Mouse (Mus musculus) MEL (cell line): ENCODE data around the gene Gtpbp2. TPM values are rescaled to one million over a fixed set of nuclear protein-coding genes. Genes with fewer than 3 reads are reported as not detected.

Experiments
- DNase-seq: peaks from one replicate; pipeline ENCODE4 v3.0.0; 2011; ENCODE audit warnings: low read depth, low spot score
- H3K27ac ChIP-seq: 2 replicates; pipeline ENCODE4 v1.5.1; 2012; ENCODE audit warnings: low read depth, mild to moderate bottlenecking, control low read depth, low read length, moderate library complexity; ENCODE audit not compliant: control insufficient read depth
- H3K27me3 ChIP-seq, 2 experiments: fragments of 150-350 bp in 1 of 2; sonication (generic) in 1 of 2; 2 replicates each; pipeline ENCODE4 v1.6.1; 2012; ENCODE audit warnings: low read length in 2 of 2, mild to moderate bottlenecking in 2 of 2, improper control_type of control experiment in 1 of 2, moderate library complexity in 1 of 2; ENCODE audit not compliant: insufficient read depth in 2 of 2, control insufficient read depth in 1 of 2
- H3K36me3 ChIP-seq, 2 experiments: 2 replicates each; pipeline ENCODE4 v1.6.1; 2012 to 2014; ENCODE audit warnings: low read length in 2 of 2, improper control_type of control experiment in 1 of 2, inconsistent platforms in 1 of 2, mild to moderate bottlenecking in 1 of 2; ENCODE audit not compliant: insufficient read depth in 2 of 2, control insufficient read depth in 1 of 2
- H3K4me1 ChIP-seq, 2 experiments: fragments of 150-350 bp in 1 of 2; sonication (generic) in 1 of 2; 2 replicates each; pipeline ENCODE4 v1.6.1; 2012; ENCODE audit warnings: low read length in 2 of 2, improper control_type of control experiment in 1 of 2, mild to moderate bottlenecking in 1 of 2; ENCODE audit not compliant: insufficient read depth in 2 of 2, control insufficient read depth in 1 of 2
- H3K4me3 ChIP-seq, 2 experiments: fragments of 150-350 bp in 1 of 2; sonication (generic) in 1 of 2; 2 replicates each; pipeline ENCODE4 v1.5.1; 2012; ENCODE audit warnings: low read depth in 2 of 2, low read length in 2 of 2, mild to moderate bottlenecking in 2 of 2, moderate library complexity in 2 of 2, control low read depth in 1 of 2, improper control_type of control experiment in 1 of 2; ENCODE audit not compliant: control insufficient read depth in 1 of 2, insufficient read depth in 1 of 2
- H3K79me2 ChIP-seq: 2 replicates; pipeline ENCODE4 v1.6.1; 2012; ENCODE audit warnings: mild to moderate bottlenecking, low read length, moderate library complexity; ENCODE audit not compliant: control insufficient read depth, poor library complexity, insufficient read depth
- H3K9ac ChIP-seq: 2 replicates; pipeline ENCODE4 v1.6.1; 2012; ENCODE audit warnings: low read depth, mild to moderate bottlenecking, control low read depth, low read length, moderate library complexity; ENCODE audit not compliant: control insufficient read depth, poor library complexity, severe bottlenecking
- H3K9me3 ChIP-seq: fragments of 150-350 bp; sonication (generic); replicated peaks from 2 replicates; pipeline ENCODE4 v1.6.1; 2012; ENCODE audit warnings: mild to moderate bottlenecking, low read length, improper control_type of control experiment, moderate library complexity; ENCODE audit not compliant: insufficient read depth
- BHLHE40 ChIP-seq: IDR thresholded peaks from 2 replicates; pipeline ENCODE4 v1.6.1; 2012; ENCODE audit warnings: low read depth, mild to moderate bottlenecking, inconsistent platforms, low read length, improper control_type of control experiment, borderline replicate concordance
- CHD1 ChIP-seq: IDR thresholded peaks from 2 replicates; pipeline ENCODE4 v1.6.1; 2012; ENCODE audit warnings: low read depth, mild to moderate bottlenecking, inconsistent platforms, low read length, improper control_type of control experiment
- CTCF ChIP-seq, 3 experiments: IDR thresholded peaks in 2 of 3; conservative IDR thresholded peaks in 1 of 3; 2 replicates each; pipeline ENCODE4 v1.5.1; 2011 to 2012; ENCODE audit warnings: low read length in 3 of 3, low read depth in 2 of 3, mild to moderate bottlenecking in 2 of 3, improper control_type of control experiment in 1 of 3, inconsistent platforms in 1 of 3, mixed read lengths in 1 of 3, moderate library complexity in 1 of 3; ENCODE audit not compliant: control insufficient read depth in 1 of 3, insufficient read depth in 1 of 3, poor library complexity in 1 of 3, severe bottlenecking in 1 of 3
- E2F4 ChIP-seq: IDR thresholded peaks from 2 replicates; pipeline ENCODE4 v1.6.1; 2011; ENCODE audit warnings: low read depth, low read length, improper control_type of control experiment, borderline replicate concordance
- EP300 ChIP-seq, 2 experiments: IDR thresholded peaks; 2 replicates each; pipeline ENCODE4 v1.6.1; 2011; ENCODE audit warnings: improper control_type of control experiment in 2 of 2, low read length in 2 of 2, low read depth in 1 of 2, mild to moderate bottlenecking in 1 of 2
- GATA1 ChIP-seq: IDR thresholded peaks from 2 replicates; pipeline ENCODE4 v1.6.1; 2011; ENCODE audit warnings: low read depth, low read length, improper control_type of control experiment
- HCFC1 ChIP-seq: IDR thresholded peaks from 2 replicates; pipeline ENCODE4 v1.6.1; 2012; ENCODE audit warnings: low read depth, mild to moderate bottlenecking, inconsistent platforms, low read length, improper control_type of control experiment, moderate library complexity
- MAX ChIP-seq: IDR thresholded peaks from 2 replicates; pipeline ENCODE4 v1.6.1; 2011; ENCODE audit warnings: low read length, improper control_type of control experiment
- MXI1 ChIP-seq: IDR thresholded peaks from 2 replicates; pipeline ENCODE4 v1.6.1; 2011; ENCODE audit warnings: mild to moderate bottlenecking, low read depth, low read length, improper control_type of control experiment
- MYB ChIP-seq: IDR thresholded peaks from 2 replicates; pipeline ENCODE4 v1.6.1; 2011; ENCODE audit warnings: mild to moderate bottlenecking, low read depth, low read length, improper control_type of control experiment
- MYC ChIP-seq: IDR thresholded peaks from 2 replicates; pipeline ENCODE4 v1.6.1; 2011; ENCODE audit warnings: low read depth, mild to moderate bottlenecking, low read length, improper control_type of control experiment, moderate library complexity
- NELFE ChIP-seq: IDR thresholded peaks from 2 replicates; pipeline ENCODE4 v1.6.1; 2011; ENCODE audit warnings: low read depth, low read length, improper control_type of control experiment
- NRF1 ChIP-seq: IDR thresholded peaks from 2 replicates; pipeline ENCODE4 v1.6.1; 2014; ENCODE audit warnings: low read depth, mild to moderate bottlenecking, inconsistent platforms, low read length, improper control_type of control experiment, moderate library complexity; ENCODE audit not compliant: poor library complexity, insufficient read depth, severe bottlenecking
- POLR2AphosphoS2 ChIP-seq: IDR thresholded peaks from 2 replicates; pipeline ENCODE4 v1.6.1; 2011; ENCODE audit warnings: low read length, improper control_type of control experiment
- POLR2AphosphoS5 ChIP-seq: IDR thresholded peaks from 2 replicates; pipeline ENCODE4 v1.6.1; 2012; ENCODE audit warnings: low read depth, borderline replicate concordance, mild to moderate bottlenecking, inconsistent platforms, low read length, moderate library complexity, mixed read lengths
- SIN3A ChIP-seq: IDR thresholded peaks from 2 replicates; pipeline ENCODE4 v1.6.1; 2012; ENCODE audit warnings: low read length, improper control_type of control experiment, inconsistent platforms
- SMC3 ChIP-seq: IDR thresholded peaks from 2 replicates; pipeline ENCODE4 v1.6.1; 2011; ENCODE audit warnings: low read depth, low read length, improper control_type of control experiment
- TAL1 ChIP-seq: IDR thresholded peaks from 2 replicates; pipeline ENCODE4 v1.6.1; 2012; ENCODE audit warnings: mild to moderate bottlenecking, inconsistent platforms, low read length, moderate library complexity, mixed read lengths
- TCF12 ChIP-seq: IDR thresholded peaks from 2 replicates; pipeline ENCODE4 v1.6.1; 2014; ENCODE audit warnings: low read depth, mild to moderate bottlenecking, inconsistent platforms, low read length, improper control_type of control experiment, moderate library complexity
- UBTF ChIP-seq: IDR thresholded peaks from 2 replicates; pipeline ENCODE4 v1.6.1; 2012; ENCODE audit warnings: low read depth, mild to moderate bottlenecking, inconsistent platforms, low read length, improper control_type of control experiment, moderate library complexity, borderline replicate concordance; ENCODE audit not compliant: insufficient read depth
- USF2 ChIP-seq, 2 experiments: IDR thresholded peaks; 2 replicates each; pipeline ENCODE4 v1.6.1; 2011 to 2012; ENCODE audit warnings: improper control_type of control experiment in 2 of 2, low read length in 2 of 2, borderline replicate concordance in 1 of 2, inconsistent platforms in 1 of 2, low read depth in 1 of 2, mild to moderate bottlenecking in 1 of 2; ENCODE audit not compliant: insufficient read depth in 1 of 2
- ZC3H11A ChIP-seq: IDR thresholded peaks from 2 replicates; pipeline ENCODE4 v1.6.1; 2012; ENCODE audit warnings: low read depth, mild to moderate bottlenecking, inconsistent platforms, low read length, improper control_type of control experiment
- ZKSCAN1 ChIP-seq: IDR thresholded peaks from 2 replicates; pipeline ENCODE4 v1.6.1; 2012; ENCODE audit warnings: low read depth, mild to moderate bottlenecking, inconsistent platforms, low read length, improper control_type of control experiment, moderate library complexity
- ZMIZ1 ChIP-seq: IDR thresholded peaks from 2 replicates; pipeline ENCODE4 v1.6.1; 2012; ENCODE audit warnings: low read depth, mild to moderate bottlenecking, inconsistent platforms, low read length, improper control_type of control experiment, moderate library complexity
- polyA plus RNA-seq, 2 experiments: library from polyadenylated mRNA; stranded (reverse) in 1 of 2; unstranded in 1 of 2; fragments of >175 nt in 1 of 2; fragments of >200 nt in 1 of 2; gene quantifications; 2 replicates each; pipeline versions ENCODE4 v1.2.1 to v1.2.4; 2012; ENCODE audit warnings: low replicate concordance in 2 of 2, low read depth in 1 of 2; ENCODE audit not compliant: insufficient read length in 2 of 2, insufficient read depth in 1 of 2, missing spikeins in 1 of 2
- total RNA-seq: library from RNA; depleted of rRNA; stranded (reverse); fragments of 300-350 nt; gene quantifications from 2 replicates; pipeline ENCODE4 v1.2.3, GENCODE M21; 2012

Gtpbp2 gene
- total and polyA plus RNA-seq, 3 experiments: 18.1 to 46.7 TPM; not detected in 1

DNA sequence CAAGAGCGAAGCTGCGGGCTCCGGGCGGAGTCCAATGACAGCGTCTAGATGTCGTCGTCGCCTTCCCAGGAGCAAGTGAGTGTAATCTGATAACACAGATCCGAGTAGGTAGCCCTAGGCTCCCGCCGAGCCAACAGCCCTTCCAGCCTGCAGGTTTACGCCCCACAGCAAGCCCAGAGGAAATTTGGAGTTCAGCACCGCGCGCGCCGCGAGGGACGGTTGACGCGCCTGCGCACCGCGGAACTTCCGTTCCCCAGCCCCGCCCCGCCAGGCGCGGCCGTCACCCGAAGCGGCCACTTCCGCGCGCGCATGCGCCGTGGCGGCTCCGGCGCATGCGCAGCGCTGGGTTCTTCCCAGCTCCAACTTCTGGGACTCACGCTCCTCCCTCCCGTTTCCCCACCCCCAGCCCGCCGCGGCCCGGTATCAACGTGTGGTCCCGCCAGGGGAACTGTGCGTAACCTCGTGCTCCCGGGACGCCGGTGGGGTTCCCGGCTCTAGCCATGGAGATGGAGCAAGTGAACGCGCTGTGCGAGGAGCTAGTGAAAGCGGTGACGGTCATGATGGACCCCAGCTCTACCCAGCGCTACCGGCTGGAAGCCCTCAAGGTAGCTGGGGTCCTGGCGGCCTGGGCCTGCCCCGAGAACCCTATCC is 41.7 kb downstream of the Gtpbp2 start, which contains the start of the genes Polh and Xpo5 (continued):
- no peak for TF ChIP-seq ZC3H11A
- peak; percentile 78; the same call in 1 of the 2 replicates for TF ChIP-seq GATA1
- peak; percentile 70; the same call in 1 of the 2 replicates for TF ChIP-seq TCF12
- TF ChIP-seq CHD1: no peak
- peak; percentile 10; the same call in 1 of the 2 replicates for TF ChIP-seq ZMIZ1
- peak; percentile 92 for TF ChIP-seq NELFE
- TF ChIP-seq HCFC1: peak; percentile 85
- peak; percentile 95 for TF ChIP-seq SIN3A
- no peak for TF ChIP-seq ZKSCAN1
- TF ChIP-seq MYB: peak; percentile 96
- peak; percentile 99; the same call in 1 of the 2 replicates for TF ChIP-seq NRF1

DNA sequence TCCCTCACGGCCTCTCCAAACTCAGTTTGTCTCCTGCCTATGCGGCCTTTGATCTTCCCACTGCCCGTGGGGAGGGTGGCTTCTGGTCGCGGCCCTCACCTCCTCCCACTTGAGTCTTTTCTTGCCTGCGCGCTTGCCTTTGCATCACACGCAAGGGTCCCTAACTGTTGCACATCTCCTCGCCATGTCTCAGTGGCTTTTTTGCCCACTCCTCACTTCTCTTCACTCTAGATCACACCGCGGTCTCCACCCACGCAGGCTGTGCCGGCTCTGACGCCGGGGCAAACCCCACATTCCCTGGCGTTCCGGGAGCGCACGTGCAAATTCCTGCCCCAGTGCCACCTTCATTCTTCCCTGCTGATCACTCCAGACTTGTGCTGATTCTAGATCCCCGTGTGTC is 42.2 kb downstream of the Gtpbp2 start:
- Histone ChIP-seq H3K79me2 (peaks cover 45% of the 10 kb centered on the region), H3K9ac (peak overlapping the region; percentile 97), H3K27ac (peak overlapping the region; percentile 86), H3K27me3 (no peaks in the 10 kb centered on the region), H3K9me3 (no peaks in the 10 kb centered on the region), H3K4me1 (peaks cover 7 to 8% of the 10 kb centered on the region in 2 experiments; a peak in 3 of 4 replicates), H3K36me3 (peaks cover 19% of the 10 kb centered on the region in 2 experiments), H3K4me3 (peak overlapping the region; percentile 68 to 97)
- no peak for DNase-seq
- TF ChIP-seq MYB: no peak
- TF ChIP-seq POLR2AphosphoS5: no peak
- no peak for TF ChIP-seq USF2 (IDR thresholded peaks at IDR 0.05; ENCODE audit: borderline replicate concordance in 1 of 2, insufficient read depth in 1 of 2, low read depth in 1 of 2, low read length in 2 of 2)
- no peak for TF ChIP-seq TAL1
- TF ChIP-seq E2F4: no peak
- TF ChIP-seq SMC3: 0 out of 2 replicates have a peak, but pooled peaks have one; percentile 10
- TF ChIP-seq SIN3A: 0 out of 2 replicates have a peak, but pooled peaks have one; percentile 19
- TF ChIP-seq UBTF: 0 out of 2 replicates have a peak, but pooled peaks have one; percentile 14
- TF ChIP-seq EP300 (IDR thresholded peaks at IDR 0.05; ENCODE audit: low read depth in 1 of 2, low read length in 2 of 2): peak in 1 of 2 experiments; percentile 12; a peak in 1 of 4 replicates
- TF ChIP-seq CTCF (IDR thresholded peaks at IDR 0.05 in 2 of 3, conservative IDR thresholded peaks at IDR 0.05 in 1 of 3; ENCODE audit: control insufficient read depth in 1 of 3, insufficient read depth in 1 of 3, low read depth in 2 of 3, low read length in 3 of 3, poor library complexity in 1 of 3, severe bottlenecking in 1 of 3): no peak
- peak; percentile 41 for TF ChIP-seq MAX
- no peak for TF ChIP-seq ZKSCAN1
- TF ChIP-seq BHLHE40: peak; percentile 70; the same call in 1 of the 2 replicates
- 0 out of 2 replicates have a peak, but pooled peaks have one; percentile 14 for TF ChIP-seq MYC
- TF ChIP-seq POLR2AphosphoS2: no peak; the same call in 1 of the 2 replicates
- peak; percentile 85; the same call in 1 of the 2 replicates for TF ChIP-seq CHD1
- peak; percentile 88 for TF ChIP-seq MXI1
